Mouse (Mus musculus) testis, postnatal 10 days (tissue): ENCODE measurements around the gene Tnfaip3.

ENCODE experiments used
- DNase-seq: peaks from one replicate; pipeline ENCODE4 v3.0.0; 2021; ENCODE audit warnings: low spot score

Tnfaip3 gene

GRCm38 (mm10) chr10:19015257-19015862 is at the start of gene Tnfaip3:
Gene Tnfaip3, minus strand, starts transcription at chr10:19015657.
- peak; percentile 99 for DNase-seq

GRCm38 (mm10) chr10:19064651-19065601 is 49.5 kb upstream of the Tnfaip3 start:
- DNase-seq = no peak

GRCm38 (mm10) chr10:19063670-19064069 is 48.2 kb upstream of the Tnfaip3 start:
- no peak for DNase-seq

DNA sequence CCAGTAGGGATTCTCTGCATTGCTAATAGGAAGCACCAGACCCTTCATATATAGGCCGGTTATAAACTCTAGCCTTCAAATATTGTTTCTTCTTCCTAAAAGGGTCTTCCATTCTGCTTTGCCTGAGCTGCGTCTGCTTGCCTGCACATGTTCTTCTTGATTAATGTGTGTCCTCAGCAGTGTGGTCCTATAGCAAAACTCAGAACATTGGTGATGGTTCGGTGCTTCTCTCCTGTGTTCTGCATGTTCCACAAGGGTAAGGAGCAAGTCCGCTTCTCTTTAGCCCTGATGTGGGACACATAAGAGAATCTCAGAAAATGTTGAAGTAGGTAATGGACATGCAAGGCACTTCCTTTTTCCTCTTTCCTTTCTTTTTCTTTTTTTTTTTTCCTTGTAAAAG is 47.8 kb upstream of the Tnfaip3 start:
- no peak for DNase-seq

DNA sequence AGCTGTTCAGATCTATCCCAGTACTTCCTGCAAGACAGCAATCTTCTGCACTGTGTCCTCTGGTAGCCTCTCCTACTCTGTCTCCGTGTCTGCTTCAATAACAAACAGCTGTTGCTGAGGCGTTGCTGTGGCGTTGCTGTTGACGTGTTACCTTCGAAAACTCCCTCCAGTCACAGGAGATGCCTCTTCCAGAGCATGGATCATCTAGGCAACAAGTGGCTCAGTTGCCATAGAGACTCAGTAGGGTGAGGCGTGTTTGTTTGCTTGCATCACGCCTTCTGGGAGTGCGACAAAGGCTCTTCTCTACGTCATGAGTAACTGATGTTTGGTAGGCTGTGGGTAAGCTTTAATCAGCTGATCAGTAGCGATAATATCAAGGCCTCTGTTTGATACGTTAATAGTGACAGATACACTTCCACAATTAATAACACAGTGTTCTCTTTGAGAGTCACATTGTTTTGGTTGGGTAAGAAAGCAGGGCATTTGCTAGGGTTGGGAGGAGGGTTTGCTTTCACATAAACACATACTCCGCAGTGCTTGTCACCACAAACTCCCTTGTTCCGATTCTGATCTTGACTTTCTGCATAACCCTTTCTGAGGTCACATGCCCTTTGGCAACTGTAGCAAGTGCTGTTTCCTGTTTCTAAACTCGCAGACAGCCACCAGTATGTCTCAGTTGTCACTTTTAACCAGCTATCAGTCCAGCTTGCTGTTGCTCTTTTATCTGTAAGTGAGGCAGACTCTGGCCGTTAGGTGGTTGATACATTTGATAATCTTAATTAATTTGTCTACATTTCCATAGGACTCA is 46.8 kb upstream of the Tnfaip3 start:
- no peak for DNase-seq

DNA sequence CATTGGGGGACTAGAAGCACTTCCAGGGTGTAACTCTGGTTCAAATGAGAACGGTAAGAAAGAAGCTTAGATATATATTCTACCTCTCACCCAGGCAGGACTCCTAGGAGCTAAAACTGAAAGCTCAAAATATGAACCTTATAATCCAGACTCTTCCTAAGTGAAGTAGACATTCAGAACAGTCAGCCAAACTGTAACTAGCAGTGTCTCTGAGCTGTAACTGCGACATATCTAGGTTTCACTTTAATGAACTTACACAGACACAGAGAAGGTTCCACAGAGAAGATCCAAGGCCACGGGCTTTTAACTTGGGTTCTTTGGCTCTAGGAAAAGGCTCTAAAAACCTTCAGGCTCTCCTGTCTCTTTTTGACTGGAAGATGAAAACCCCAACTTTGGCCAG is 45.7 kb upstream of the Tnfaip3 start:
- no peak for DNase-seq

DNA sequence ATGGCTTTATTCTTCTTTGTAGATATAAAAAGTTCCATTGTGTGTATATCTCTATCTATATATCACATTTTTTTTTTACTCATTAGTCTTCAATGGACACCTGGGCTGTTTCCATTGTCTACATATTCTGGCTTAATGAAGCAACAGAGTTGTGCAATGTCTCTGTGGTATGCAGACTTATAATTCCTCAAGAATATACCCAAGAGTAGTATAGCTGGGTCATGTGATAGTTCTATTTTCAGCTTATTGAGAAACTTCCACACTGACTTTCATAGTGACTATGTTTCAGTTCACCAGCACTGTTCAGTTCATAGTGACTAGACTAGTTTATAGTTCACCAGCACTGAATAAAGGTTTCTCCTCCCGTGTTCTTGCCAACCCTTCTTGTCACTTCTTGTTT is 38.1 kb upstream of the Tnfaip3 start:
- no peak for DNase-seq

GRCm38 (mm10) chr10:19045986-19046385 is 30.5 kb upstream of the Tnfaip3 start:
- DNase-seq = no peak

- no peak for DNase-seq
These were observed 29.5 kb upstream of the Tnfaip3 start for GRCm38 (mm10) chr10:19044765-19045516.

- DNase-seq = no peak
These were observed 28.2 kb upstream of the Tnfaip3 start for GRCm38 (mm10) chr10:19043529-19044262.

DNA sequence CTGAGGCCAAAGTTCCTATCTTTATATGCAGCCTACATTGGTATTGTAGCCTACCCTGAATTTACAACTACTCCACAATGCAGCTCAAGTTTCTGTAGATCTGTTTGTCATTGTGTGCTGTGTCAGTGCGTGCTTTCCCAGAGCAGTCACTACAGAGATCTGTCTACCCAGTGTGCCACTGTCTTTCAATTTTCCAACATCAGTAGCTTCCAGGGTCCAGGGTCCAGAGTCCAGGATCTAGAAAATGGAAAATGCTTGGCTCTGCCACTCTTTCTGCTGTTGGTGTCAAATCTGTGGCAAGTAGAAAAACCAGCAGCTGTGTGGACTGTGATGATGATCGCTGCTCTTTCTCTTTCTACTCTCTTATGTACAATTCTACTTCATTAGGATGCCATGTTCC is 24.7 kb upstream of the Tnfaip3 start:
- DNase-seq = no peak

DNA sequence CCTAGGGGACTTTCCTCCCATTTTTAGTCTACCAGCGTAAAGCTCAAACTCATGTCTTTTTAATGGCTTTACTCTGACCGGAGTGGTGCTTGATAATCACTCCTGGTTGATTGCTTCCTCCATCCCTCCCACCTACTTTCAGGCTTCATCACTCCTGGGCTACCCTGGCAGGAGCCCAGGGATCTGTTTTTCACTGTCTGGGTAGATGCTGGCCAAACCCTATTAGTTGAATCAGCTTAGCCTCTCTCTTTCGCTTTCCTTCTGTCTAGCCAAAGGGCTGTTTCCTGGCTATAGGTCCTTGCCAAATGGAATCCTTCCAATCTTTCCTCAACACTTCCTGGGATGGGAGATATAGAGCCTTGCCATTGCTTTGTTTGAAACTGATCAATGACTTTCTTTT is 19.3 kb upstream of the Tnfaip3 start:
- DNase-seq = no peak

GRCm38 (mm10) chr10:19033696-19034095 is 18.2 kb upstream of the Tnfaip3 start:
- no peak for DNase-seq

DNA sequence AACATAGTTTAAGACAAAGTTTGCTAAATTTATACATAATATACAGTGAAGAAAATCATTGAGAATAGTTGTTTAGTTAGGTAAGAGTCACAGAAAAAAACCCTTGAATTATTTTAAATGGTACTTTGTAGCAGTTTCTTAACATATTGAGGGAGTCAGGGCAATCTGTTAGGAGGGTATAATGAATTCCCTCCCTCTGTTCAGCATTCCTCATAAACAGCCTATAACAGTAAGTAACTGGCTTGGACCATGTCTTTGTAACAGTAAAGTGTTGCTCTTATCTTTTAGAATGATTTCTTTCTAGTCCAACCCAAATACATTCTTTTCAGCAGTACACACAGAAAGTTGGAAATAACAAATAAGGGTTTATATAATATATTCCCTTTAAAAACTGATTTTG is 16.4 kb upstream of the Tnfaip3 start:
- no peak for DNase-seq

- no peak for DNase-seq
These were observed 15.2 kb upstream of the Tnfaip3 start for GRCm38 (mm10) chr10:19030628-19031027.

DNA sequence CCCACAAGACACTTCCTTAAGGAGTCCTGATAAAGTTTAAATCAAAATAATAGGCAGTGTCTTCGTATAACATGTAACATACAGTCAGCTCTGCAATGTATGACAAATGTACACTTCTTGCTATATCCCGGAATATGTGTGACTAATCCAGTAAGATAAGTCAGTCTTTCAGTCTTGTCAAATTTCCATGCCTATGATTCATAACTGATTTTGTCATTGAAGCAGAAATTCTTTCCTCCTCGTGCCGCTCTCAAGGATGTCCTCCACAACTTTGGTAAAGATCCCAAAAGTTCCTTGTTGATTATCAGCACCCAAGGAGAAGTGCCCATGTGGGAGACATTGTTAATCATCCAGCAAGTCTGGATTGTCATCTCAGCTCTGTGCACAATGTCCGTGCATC is 11.3 kb upstream of the Tnfaip3 start:
- no peak for DNase-seq

DNA sequence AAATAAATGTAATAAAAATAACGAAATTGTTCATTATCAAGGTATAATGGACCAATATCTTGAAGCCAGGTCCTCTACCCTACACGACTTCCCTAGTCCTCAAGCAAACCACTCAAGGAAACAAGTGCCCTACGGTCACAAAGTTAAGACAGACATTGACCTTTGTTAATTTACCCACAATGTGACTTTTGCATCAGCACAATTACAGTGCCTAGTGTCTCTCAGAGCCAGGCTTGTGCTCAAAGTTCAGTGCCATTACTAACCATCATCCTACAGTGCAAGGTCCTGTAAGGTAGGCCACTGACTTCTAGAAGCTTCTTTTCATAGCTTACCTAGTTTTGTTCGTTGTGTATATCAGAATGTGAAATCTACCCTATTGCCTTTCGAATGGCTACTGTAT is 8.9 kb upstream of the Tnfaip3 start:
- no peak for DNase-seq

GRCm38 (mm10) chr10:19023622-19024326 is 8.3 kb upstream of the Tnfaip3 start:
- no peak for DNase-seq

DNA sequence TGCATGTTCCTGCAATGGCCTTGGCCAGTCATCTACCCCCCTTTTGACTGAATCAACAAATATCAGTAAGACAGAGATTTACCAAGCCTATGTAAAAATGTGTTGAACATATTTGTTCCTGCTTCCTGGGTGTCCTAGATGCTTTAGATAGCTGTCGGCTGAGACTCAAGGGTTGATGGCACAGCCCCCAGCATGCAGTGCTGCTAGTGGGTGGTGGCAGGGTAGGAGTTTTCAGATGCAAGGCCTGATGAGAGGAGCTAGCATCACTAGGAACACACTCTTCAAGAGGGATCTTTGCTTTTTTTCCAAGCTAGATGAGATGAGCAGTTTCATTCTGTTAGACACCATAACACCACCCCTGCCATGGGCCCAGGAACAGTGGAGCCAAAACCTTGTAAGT is 6.8 kb upstream of the Tnfaip3 start:
- no peak for DNase-seq

- no peak for DNase-seq
These were observed 1.5 kb upstream of the Tnfaip3 start for GRCm38 (mm10) chr10:19016823-19017471.
